ENCODE assay signal across 10 mouse cellular contexts in genomic region chr13:92584094-92584717, GRCm38 (mm10). TPM values are rescaled to one million over a fixed set of nuclear protein-coding genes. Genes with fewer than 3 reads are reported as not detected.
A peak's percentile ranks its signal among the peaks of the same experiment; 100 is the strongest.
DNase-seq lines count a peak whose midpoint lies in the region; ATAC-seq lines count a peak whose summit lies in the region.
"Had no signal": no experiment of that assay in that cellular context is flagged by ENCODE, and none has a peak within 500 bp of the region (broad histone marks: within the 10 kb centered on the region; RNA-seq: fewer than 3 reads in every experiment).

No protein-coding gene starts in this region.

- no peaks in the 10 kb centered on the region for H3K9me3 ChIP-seq in heart, embryonic 15.5 days (replicated peaks)
- H3K9me3 ChIP-seq in heart, embryonic 12.5 days (replicated peaks) = no peaks in the 10 kb centered on the region
- H3K9me3 ChIP-seq in liver, embryonic 12.5 days (replicated peaks) = no peaks in the 10 kb centered on the region
- H3K9me3 ChIP-seq in stomach, embryonic 15.5 days = no peaks in the 10 kb centered on the region
- H3K9me3 ChIP-seq: neural tube, embryonic 13.5 days had no signal

- no peak overlapping the region for H3K4me2 ChIP-seq in heart, embryonic 15.5 days
- no peak overlapping the region for H3K4me2 ChIP-seq in heart, embryonic 12.5 days
- no peak overlapping the region for H3K4me2 ChIP-seq in liver, embryonic 12.5 days
- H3K4me2 ChIP-seq in stomach, embryonic 15.5 days = no peak overlapping the region
- H3K4me2 ChIP-seq: neural tube, embryonic 13.5 days had no signal

- 49% methylated on average over 8 of the region's 8 CpGs for WGBS in heart, embryonic 15.5 days
- WGBS in heart, embryonic 12.5 days = 55% methylated on average over 8 of the region's 8 CpGs
- 78% methylated on average over 8 of the region's 8 CpGs for WGBS in liver, embryonic 12.5 days (ENCODE audit: insufficient replicate concordance)
- 23% methylated on average over 8 of the region's 8 CpGs for WGBS in stomach, embryonic 15.5 days

- peaks cover 8% of the 10 kb centered on the region for H3K4me1 ChIP-seq in heart, embryonic 15.5 days (replicated peaks)
- H3K4me1 ChIP-seq in heart, embryonic 12.5 days (replicated peaks) = peaks cover 20% of the 10 kb centered on the region
- peaks cover 38% of the 10 kb centered on the region for H3K4me1 ChIP-seq in liver, embryonic 12.5 days
- peaks cover 10% of the 10 kb centered on the region; the same call in 1 of the 2 replicates for H3K4me1 ChIP-seq in stomach, embryonic 15.5 days
- H3K4me1 ChIP-seq: neural tube, embryonic 13.5 days had no signal

- 0 out of 2 replicates have a peak, but pooled peaks cover 2% of the 10 kb centered on the region for H3K27me3 ChIP-seq in heart, embryonic 15.5 days
- no peaks in the 10 kb centered on the region for H3K27me3 ChIP-seq in heart, embryonic 12.5 days (replicated peaks)
- no peaks in the 10 kb centered on the region for H3K27me3 ChIP-seq in liver, embryonic 12.5 days (replicated peaks)
- H3K27me3 ChIP-seq in stomach, embryonic 15.5 days (replicated peaks) = no peaks in the 10 kb centered on the region
- H3K27me3 ChIP-seq: neural tube, embryonic 13.5 days had no signal

- DNase-seq in liver = no peak
- peak; percentile 75 for DNase-seq in kidney, postnatal 10 days
- no peak for DNase-seq in right cerebral cortex, postnatal 4 days
- DNase-seq: cerebellum, postnatal 10 days; thymus, postnatal 14 days had no signal

- no peak overlapping the region for H3K4me3 ChIP-seq in heart, embryonic 15.5 days
- no peak overlapping the region for H3K4me3 ChIP-seq in heart, embryonic 12.5 days
- no peak overlapping the region for H3K4me3 ChIP-seq in liver, embryonic 12.5 days
- no peak overlapping the region for H3K4me3 ChIP-seq in stomach, embryonic 15.5 days (replicated peaks)
- H3K4me3 ChIP-seq: neural tube, embryonic 13.5 days had no signal

- ATAC-seq in heart, embryonic 15.5 days (replicated peaks; ENCODE audit: insufficient number of reproducible peaks, insufficient read depth, low FRiP score, low read depth) = 0 out of 2 replicates have a peak, but pooled peaks have one; percentile 31
- no peak for ATAC-seq in heart, embryonic 12.5 days (ENCODE audit: insufficient number of reproducible peaks, low FRiP score)
- ATAC-seq in liver, embryonic 12.5 days = no peak
- ATAC-seq in stomach, embryonic 15.5 days (ENCODE audit: insufficient read depth, low FRiP score, low read depth) = peak; percentile 61; the same call in 1 of the 2 replicates

- 0 out of 2 replicates have a peak overlapping the region, but pooled peaks have one; percentile 29 for H3K27ac ChIP-seq in heart, embryonic 15.5 days
- no peak overlapping the region; the same call in 1 of the 2 replicates for H3K27ac ChIP-seq in heart, embryonic 12.5 days (ENCODE audit: poor library complexity, severe bottlenecking)
- H3K27ac ChIP-seq in liver, embryonic 12.5 days = 0 out of 2 replicates have a peak overlapping the region, but pooled peaks have one; percentile 10
- H3K27ac ChIP-seq in stomach, embryonic 15.5 days = peak overlapping the region; percentile 67
- H3K27ac ChIP-seq: neural tube, embryonic 13.5 days had no signal

- no peaks in the 10 kb centered on the region for H3K36me3 ChIP-seq in heart, embryonic 15.5 days
- H3K36me3 ChIP-seq in heart, embryonic 12.5 days = no peaks in the 10 kb centered on the region
- no peaks in the 10 kb centered on the region for H3K36me3 ChIP-seq in liver, embryonic 12.5 days
- no peaks in the 10 kb centered on the region for H3K36me3 ChIP-seq in stomach, embryonic 15.5 days
- H3K36me3 ChIP-seq: neural tube, embryonic 13.5 days had no signal

- no peak overlapping the region for H3K9ac ChIP-seq in heart, embryonic 15.5 days
- H3K9ac ChIP-seq in heart, embryonic 12.5 days = no peak overlapping the region
- H3K9ac ChIP-seq in liver, embryonic 12.5 days = no peak overlapping the region
- no peak overlapping the region for H3K9ac ChIP-seq in stomach, embryonic 15.5 days
- H3K9ac ChIP-seq: neural tube, embryonic 13.5 days had no signal

RNA-seq across cellular contexts. Expression of gene Spz1, which starts 8.2 kb away (rescaled TPM):
- not detected in 2 replicates for polyA plus RNA-seq in heart, embryonic 15.5 days (2015; fragmentation: Nextera tagmentation; extraction: Ambion mirVana)
- not detected in 2 replicates for polyA plus RNA-seq in heart, embryonic 12.5 days (2016; fragmentation: Nextera tagmentation; extraction: Ambion mirVana)
- polyA plus RNA-seq in liver, embryonic 12.5 days (2016; fragmentation: Nextera tagmentation; extraction: Ambion mirVana) = not detected in 2 replicates
- not detected in 2 replicates for polyA plus RNA-seq in stomach, embryonic 15.5 days (2015; fragmentation: Nextera tagmentation; extraction: Ambion mirVana)
- polyA plus RNA-seq: neural tube, embryonic 13.5 days had no signal

RNA-seq across cellular contexts. Expression of gene Serinc5, which starts 26.7 kb away (rescaled TPM):
- polyA plus RNA-seq in heart, embryonic 15.5 days (2015; fragmentation: Nextera tagmentation; extraction: Ambion mirVana) = 9.6 and 11.3 TPM in 2 replicates
- polyA plus RNA-seq in heart, embryonic 12.5 days (2016; fragmentation: Nextera tagmentation; extraction: Ambion mirVana) = 15.2 and 15.4 TPM in 2 replicates
- polyA plus RNA-seq in liver, embryonic 12.5 days (2016; fragmentation: Nextera tagmentation; extraction: Ambion mirVana) = 26.7 and 27.6 TPM in 2 replicates
- 20.4 and 21.9 TPM in 2 replicates for polyA plus RNA-seq in stomach, embryonic 15.5 days (2015; fragmentation: Nextera tagmentation; extraction: Ambion mirVana)

RNA-seq across cellular contexts. Expression of gene Zfyve16, which starts 53.5 kb away (rescaled TPM):
- polyA plus RNA-seq in heart, embryonic 15.5 days (2015; fragmentation: Nextera tagmentation; extraction: Ambion mirVana) = 6.9 and 7.4 TPM in 2 replicates
- 11.5 and 13.5 TPM in 2 replicates for polyA plus RNA-seq in heart, embryonic 12.5 days (2016; fragmentation: Nextera tagmentation; extraction: Ambion mirVana)
- polyA plus RNA-seq in liver, embryonic 12.5 days (2016; fragmentation: Nextera tagmentation; extraction: Ambion mirVana) = 3.0 and 3.1 TPM in 2 replicates
- polyA plus RNA-seq in stomach, embryonic 15.5 days (2015; fragmentation: Nextera tagmentation; extraction: Ambion mirVana) = 8.2 and 8.6 TPM in 2 replicates

Comparison
In these comparisons a context has a peak if more than half of its experiments do, and no peak if none do; other contexts are left out.
1. ATAC-seq: peak in heart, embryonic 15.5 days (single experiment) and stomach, embryonic 15.5 days (single experiment); none in heart, embryonic 12.5 days (single experiment) and liver, embryonic 12.5 days (single experiment).